Mouse (Mus musculus) T-cell, adult 66 days (primary cell): Measurements from ENCODE around the gene 2810006K23Rik. TPM values are rescaled to one million over a fixed set of nuclear protein-coding genes. Genes with fewer than 3 reads are reported as not detected.

Experiments
- total RNA-seq, 2 experiments: library from RNA; stranded (reverse); gene quantifications; 3 replicates in 1 of 2; 4 replicates in 1 of 2; pipeline ENCODE4 v1.2.4; 2023

Gene 2810006K23Rik
- 1 to 10 TPM; 5.7 to 8.0 TPM for total RNA-seq

GRCm38 (mm10) chr5:124327510-124328364, at the start of gene 2810006K23Rik, which contains the start of gene Mphosph9:
Gene 2810006K23Rik, plus strand, starts transcription at chr5:124328089.
Gene Mphosph9, minus strand, starts transcription at chr5:124327972.

DNA sequence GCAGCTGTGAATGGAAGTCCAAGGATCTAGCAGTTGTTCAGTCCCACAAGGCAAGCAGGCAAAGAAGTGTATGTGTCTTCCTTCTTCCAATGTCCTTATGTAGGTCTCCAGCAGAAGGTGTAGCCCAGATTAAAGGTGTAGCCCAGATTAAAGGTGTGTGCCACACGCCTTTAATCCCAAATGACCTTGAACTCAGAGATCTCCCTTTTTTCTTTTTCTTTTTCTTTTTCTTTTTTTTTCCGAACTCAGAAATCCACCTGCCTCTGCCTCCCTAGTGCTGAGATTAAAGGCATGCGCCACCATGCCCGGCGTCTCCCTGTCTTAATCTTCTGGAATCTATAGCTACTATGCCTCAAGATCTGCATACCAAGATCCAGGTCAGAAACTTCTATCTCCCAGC, 35.1 kb downstream of the 2810006K23Rik start, which contains the start of gene Cdk2ap1:
Cdk2ap1 (minus strand) TSS at position 101 of the 400 bp plus-strand sequence.

Other genes with a start within 250 kb of the 2810006K23Rik start
- gene Abcb9, start 232.3 kb upstream of the 2810006K23Rik start, total RNA-seq = 10 to 100 TPM; 25.9 to 28.0 TPM
- gene Ogfod2, start 215.8 kb upstream of the 2810006K23Rik start, total RNA-seq = 10 to 100 TPM; 21.3 to 23.0 TPM
- gene Arl6ip4, start 212.0 kb upstream of the 2810006K23Rik start, total RNA-seq = 10 to 100 TPM; 44.3 to 50.9 TPM
- gene Pitpnm2, start 78.3 kb upstream of the 2810006K23Rik start, total RNA-seq = 100 to 1,000 TPM in 1 of 2 experiments, 10 to 100 TPM in 1; 97.1 to 109 TPM
- gene Mphosph9, start 117 bp upstream of the 2810006K23Rik start, total RNA-seq = 10 to 100 TPM; 37.7 to 44.2 TPM
- 10 to 100 TPM; 76.8 to 78.6 TPM for gene Cdk2ap1, start 35.0 kb downstream of the 2810006K23Rik start, total RNA-seq
- 100 to 1,000 TPM; 171 to 184 TPM for gene Sbno1, start 97.9 kb downstream of the 2810006K23Rik start, total RNA-seq
- 10 to 100 TPM; 50.5 to 53.2 TPM for gene Kmt5a, start 111.8 kb downstream of the 2810006K23Rik start, total RNA-seq
- 10 to 100 TPM; 23.9 to 29.5 TPM for gene Rilpl2, start 150.3 kb downstream of the 2810006K23Rik start, total RNA-seq
- 10 to 100 TPM in 1 of 2 experiments, 1 to 10 TPM in 1; 8.4 to 11.6 TPM for gene Snrnp35, start 155.0 kb downstream of the 2810006K23Rik start, total RNA-seq
- 1 to 10 TPM; 2.0 to 3.4 TPM for gene Rilpl1, start 203.3 kb downstream of the 2810006K23Rik start, total RNA-seq
- gene Tmed2, start 212.6 kb downstream of the 2810006K23Rik start, total RNA-seq = 100 to 1,000 TPM; 137 to 156 TPM
- 10 to 100 TPM; 43.0 to 44.5 TPM for gene Ddx55, start 224.8 kb downstream of the 2810006K23Rik start, total RNA-seq